Mouse (Mus musculus): Measurements from ENCODE around the gene Megf8. TPM values are rescaled to one million over a fixed set of nuclear protein-coding genes. Genes with fewer than 3 reads are reported as not detected.
A peak's percentile ranks its signal among the peaks of the same experiment; 100 is the strongest.

Gene Megf8
- total RNA-seq, 2 experiments from 2014 or later: 99.2 to 105 TPM

GRCm38 (mm10) chr7:25293191-25293739 lies 23.7 kb upstream of the Megf8 start:
- DNase-seq (ENCODE audit: low spot score in 2 of 2): no peak
- intact Hi-C loops (cut with DNase I): no loop called here

GRCm38 (mm10) chr7:25294495-25294894 lies 22.5 kb upstream of the Megf8 start:
- DNase-seq (ENCODE audit: low spot score in 2 of 2): no peak

GRCm38 (mm10) chr7:25294960-25295722 lies 21.8 kb upstream of the Megf8 start:
- DNase-seq (ENCODE audit: low spot score in 2 of 2): no peak
- intact Hi-C loops (cut with DNase I): no loop called here

More at GRCm38 (mm10) chr7:25294495-25294894, 22.5 kb upstream of the Megf8 start:
- intact Hi-C loops (cut with DNase I): no loop called here

GRCm38 (mm10) chr7:25296945-25297453 lies 20.0 kb upstream of the Megf8 start:
- intact Hi-C loops (cut with DNase I): loop anchor here (2.0 kb wide), 1 partner anchor 14 kb away; no protein-coding TSS in a partner anchor
- DNase-seq (ENCODE audit: low spot score in 2 of 2): peak in 1 of 2 experiments; percentile 42

- peak; percentile 80 to 95 for DNase-seq (ENCODE audit: low spot score in 2 of 2)
- intact Hi-C loops (cut with DNase I): loop anchor here (2.0 kb wide), 1 partner anchor 15 kb away; no protein-coding TSS in a partner anchor
Measured at GRCm38 (mm10) chr7:25297454-25298325, 19.3 kb upstream of the Megf8 start, which contains the start of gene Pafah1b3. Gene Pafah1b3 (minus strand): TSS chr7:25297986.

- intact Hi-C loops (cut with DNase I): no loop called here
- no peak for DNase-seq (ENCODE audit: low spot score in 2 of 2)
Measured at GRCm38 (mm10) chr7:25301063-25301462, 15.9 kb upstream of the Megf8 start, which contains the start of gene Prr19. Gene Prr19 (plus strand): TSS chr7:25301411.

GRCm38 (mm10) chr7:25303003-25303684 lies 13.8 kb upstream of the Megf8 start:
- intact Hi-C loops (cut with DNase I): no loop called here
- no peak for DNase-seq (ENCODE audit: low spot score in 2 of 2)

- intact Hi-C loops (cut with DNase I): no loop called here
- DNase-seq (ENCODE audit: low spot score in 2 of 2): no peak
Measured at GRCm38 (mm10) chr7:25303685-25304006, 13.3 kb upstream of the Megf8 start.

- no peak for DNase-seq (ENCODE audit: low spot score in 2 of 2)
- intact Hi-C loops (cut with DNase I): no loop called here
Measured at GRCm38 (mm10) chr7:25305481-25305880, 11.5 kb upstream of the Megf8 start.

- intact Hi-C loops (cut with DNase I): no loop called here
- peak; percentile 35 to 37 for DNase-seq (ENCODE audit: low spot score in 2 of 2)
Measured at GRCm38 (mm10) chr7:25305956-25306613, 10.9 kb upstream of the Megf8 start, which contains the start of gene Tmem145. Gene Tmem145 (plus strand): TSS chr7:25306106.

GRCm38 (mm10) chr7:25306614-25306996 lies 10.4 kb upstream of the Megf8 start:
- peak in 1 of 2 experiments; percentile 41 for DNase-seq (ENCODE audit: low spot score in 2 of 2)
- intact Hi-C loops (cut with DNase I): no loop called here

GRCm38 (mm10) chr7:25308702-25309318 lies 8.2 kb upstream of the Megf8 start:
- no peak for DNase-seq (ENCODE audit: low spot score in 2 of 2)
- intact Hi-C loops (cut with DNase I): no loop called here

GRCm38 (mm10) chr7:25309425-25309824 lies 7.5 kb upstream of the Megf8 start:
- no peak for DNase-seq (ENCODE audit: low spot score in 2 of 2)
- intact Hi-C loops (cut with DNase I): no loop called here

- intact Hi-C loops (cut with DNase I): no loop called here
- no peak for DNase-seq (ENCODE audit: low spot score in 2 of 2)
Measured at GRCm38 (mm10) chr7:25311193-25311592, 5.8 kb upstream of the Megf8 start.

- DNase-seq (ENCODE audit: low spot score in 2 of 2): no peak
- intact Hi-C loops (cut with DNase I): no loop called here
Measured at GRCm38 (mm10) chr7:25313325-25313724, 3.6 kb upstream of the Megf8 start.

GRCm38 (mm10) chr7:25314606-25315305 lies 2.2 kb upstream of the Megf8 start:
- intact Hi-C loops (cut with DNase I): no loop called here
- no peak for DNase-seq (ENCODE audit: low spot score in 2 of 2)

- intact Hi-C loops (cut with DNase I): loop anchor here (1.0 kb wide), 2 partner anchors 33 to 76 kb away; no protein-coding TSS in a partner anchor
- DNase-seq (ENCODE audit: low spot score in 2 of 2): no peak
Measured at GRCm38 (mm10) chr7:25315306-25316041, 1.5 kb upstream of the Megf8 start.

Data from left cerebral cortex, postnatal 25 days (tissue).